Mouse (Mus musculus): ENCODE measurements around the gene Slc28a1. TPM values are rescaled to one million over a fixed set of nuclear protein-coding genes. Genes with fewer than 3 reads are reported as not detected.
"Not testable (repeated sequence)": the region's sequence is repeated elsewhere in the genome, so short reads cannot be mapped to it uniquely, and the experiment has no call there.

Gene Slc28a1
- polyA plus RNA-seq, 1 experiment from 2014 or later: 9.1 TPM

- H3K4me2 ChIP-seq (ENCODE audit: low read depth, low read length): no peak overlapping the region
- no peaks in the 10 kb centered on the region for H3K9me3 ChIP-seq (ENCODE audit: control insufficient read depth, low read length)
- WGBS: 74% methylated on average over 2 of the region's 2 CpGs
- no peaks in the 10 kb centered on the region for H3K36me3 ChIP-seq (ENCODE audit: control insufficient read depth, insufficient read depth, low read length)
- H3K4me1 ChIP-seq (ENCODE audit: control insufficient read depth, insufficient read depth, low read length): peaks cover 22% of the 10 kb centered on the region
- peak overlapping the region; percentile 53; the same call in 1 of the 2 replicates for H3K9ac ChIP-seq (ENCODE audit: low read depth, low read length)
- no peak for ATAC-seq
- no peaks in the 10 kb centered on the region for H3K27me3 ChIP-seq (replicated peaks; ENCODE audit: control insufficient read depth, insufficient read depth, low read length)
- H3K27ac ChIP-seq (ENCODE audit: low read length): 0 out of 2 replicates have a peak overlapping the region, but pooled peaks have one; percentile 33
- H3K4me3 ChIP-seq (ENCODE audit: low read length): no peak overlapping the region
Measured at GRCm38 (mm10) chr7:81133941-81134340, 19.3 kb downstream of the Slc28a1 start.

- H3K4me1 ChIP-seq (ENCODE audit: control insufficient read depth, insufficient read depth, low read length): peaks cover 22% of the 10 kb centered on the region
- H3K36me3 ChIP-seq (ENCODE audit: control insufficient read depth, insufficient read depth, low read length): no peaks in the 10 kb centered on the region
- peak overlapping the region; percentile 24; the same call in 1 of the 2 replicates for H3K4me3 ChIP-seq (ENCODE audit: low read length)
- no peaks in the 10 kb centered on the region for H3K27me3 ChIP-seq (replicated peaks; ENCODE audit: control insufficient read depth, insufficient read depth, low read length)
- ATAC-seq: peak; percentile 90
- H3K4me2 ChIP-seq (ENCODE audit: low read depth, low read length): peak overlapping the region; percentile 59
- WGBS: 5% methylated on average over 9 of the region's 9 CpGs
- H3K27ac ChIP-seq (ENCODE audit: low read length): peak overlapping the region; percentile 74
- no peaks in the 10 kb centered on the region for H3K9me3 ChIP-seq (ENCODE audit: control insufficient read depth, low read length)
- peak overlapping the region; percentile 53 for H3K9ac ChIP-seq (ENCODE audit: low read depth, low read length)
Measured at GRCm38 (mm10) chr7:81134614-81135067, 20.0 kb downstream of the Slc28a1 start.

GRCm38 (mm10) chr7:81137292-81137691 lies 22.7 kb downstream of the Slc28a1 start:
- Histone ChIP-seq H3K4me2 (ENCODE audit: low read depth, low read length) (no peak overlapping the region), H3K9ac (ENCODE audit: low read depth, low read length) (no peak overlapping the region), H3K27ac (ENCODE audit: low read length) (no peak overlapping the region), H3K9me3 (ENCODE audit: control insufficient read depth, low read length) (no peaks in the 10 kb centered on the region), H3K4me1 (ENCODE audit: control insufficient read depth, insufficient read depth, low read length) (peaks cover 20% of the 10 kb centered on the region), H3K36me3 (ENCODE audit: control insufficient read depth, insufficient read depth, low read length) (no peaks in the 10 kb centered on the region), H3K4me3 (ENCODE audit: low read length) (no peak overlapping the region), H3K27me3 (replicated peaks; ENCODE audit: control insufficient read depth, insufficient read depth, low read length) (no peaks in the 10 kb centered on the region)
- WGBS: 84% methylated on average over 5 of the region's 5 CpGs
- ATAC-seq: no peak

- no peaks in the 10 kb centered on the region for H3K36me3 ChIP-seq (ENCODE audit: control insufficient read depth, insufficient read depth, low read length)
- no peak for ATAC-seq
- no peak overlapping the region for H3K27ac ChIP-seq (ENCODE audit: low read length)
- WGBS: 65% methylated on average over 7 of the region's 7 CpGs
- H3K4me1 ChIP-seq (ENCODE audit: control insufficient read depth, insufficient read depth, low read length): peaks cover 12% of the 10 kb centered on the region
- H3K4me2 ChIP-seq (ENCODE audit: low read depth, low read length): no peak overlapping the region
- H3K4me3 ChIP-seq (ENCODE audit: low read length): no peak overlapping the region
- H3K9ac ChIP-seq (ENCODE audit: low read depth, low read length): no peak overlapping the region
- H3K27me3 ChIP-seq (replicated peaks; ENCODE audit: control insufficient read depth, insufficient read depth, low read length): no peaks in the 10 kb centered on the region
- H3K9me3 ChIP-seq (ENCODE audit: control insufficient read depth, low read length): no peaks in the 10 kb centered on the region
Measured at GRCm38 (mm10) chr7:81139100-81139499, 24.5 kb downstream of the Slc28a1 start.

GRCm38 (mm10) chr7:81139671-81140404 lies 25.2 kb downstream of the Slc28a1 start:
- no peak overlapping the region for H3K4me2 ChIP-seq (ENCODE audit: low read depth, low read length)
- no peak for ATAC-seq
- H3K4me1 ChIP-seq (ENCODE audit: control insufficient read depth, insufficient read depth, low read length): peaks cover 4% of the 10 kb centered on the region
- no peaks in the 10 kb centered on the region for H3K9me3 ChIP-seq (ENCODE audit: control insufficient read depth, low read length)
- no peak overlapping the region for H3K4me3 ChIP-seq (ENCODE audit: low read length)
- H3K9ac ChIP-seq (ENCODE audit: low read depth, low read length): no peak overlapping the region
- H3K27me3 ChIP-seq (replicated peaks; ENCODE audit: control insufficient read depth, insufficient read depth, low read length): no peaks in the 10 kb centered on the region
- H3K27ac ChIP-seq (ENCODE audit: low read length): no peak overlapping the region
- H3K36me3 ChIP-seq (ENCODE audit: control insufficient read depth, insufficient read depth, low read length): no peaks in the 10 kb centered on the region
- WGBS: 86% methylated on average over 5 of the region's 5 CpGs

GRCm38 (mm10) chr7:81141541-81141940 lies 26.9 kb downstream of the Slc28a1 start:
- 79% methylated on average over 1 of the region's 1 CpGs for WGBS
- no peaks in the 10 kb centered on the region for H3K9me3 ChIP-seq (ENCODE audit: control insufficient read depth, low read length)
- no peak overlapping the region for H3K9ac ChIP-seq (ENCODE audit: low read depth, low read length)
- no peaks in the 10 kb centered on the region for H3K36me3 ChIP-seq (ENCODE audit: control insufficient read depth, insufficient read depth, low read length)
- no peak overlapping the region for H3K4me2 ChIP-seq (ENCODE audit: low read depth, low read length)
- no peak overlapping the region for H3K27ac ChIP-seq (ENCODE audit: low read length)
- H3K4me3 ChIP-seq (ENCODE audit: low read length): no peak overlapping the region
- no peaks in the 10 kb centered on the region for H3K27me3 ChIP-seq (replicated peaks; ENCODE audit: control insufficient read depth, insufficient read depth, low read length)
- H3K4me1 ChIP-seq (ENCODE audit: control insufficient read depth, insufficient read depth, low read length): no peaks in the 10 kb centered on the region
- no peak for ATAC-seq

GRCm38 (mm10) chr7:81143056-81143455 lies 28.5 kb downstream of the Slc28a1 start:
- not testable (repeated sequence) for H3K4me1 ChIP-seq (ENCODE audit: control insufficient read depth, insufficient read depth, low read length); ATAC-seq; H3K4me3 ChIP-seq (ENCODE audit: low read length); H3K9me3 ChIP-seq (ENCODE audit: control insufficient read depth, low read length); H3K27me3 ChIP-seq (replicated peaks; ENCODE audit: control insufficient read depth, insufficient read depth, low read length); H3K27ac ChIP-seq (ENCODE audit: low read length); H3K36me3 ChIP-seq (ENCODE audit: control insufficient read depth, insufficient read depth, low read length); H3K9ac ChIP-seq (ENCODE audit: low read depth, low read length); H3K4me2 ChIP-seq (ENCODE audit: low read depth, low read length)
- 61% methylated on average over 4 of the region's 4 CpGs for WGBS

- 75% methylated on average over 11 of the region's 11 CpGs for WGBS
Measured at GRCm38 (mm10) chr7:81149759-81150158, 35.2 kb downstream of the Slc28a1 start.

GRCm38 (mm10) chr7:81151216-81151615 lies 36.6 kb downstream of the Slc28a1 start:
- Histone ChIP-seq H3K27ac (ENCODE audit: low read length) (no peak overlapping the region), H3K9ac (ENCODE audit: low read depth, low read length) (no peak overlapping the region), H3K9me3 (ENCODE audit: control insufficient read depth, low read length) (peaks cover 5% of the 10 kb centered on the region; the same call in 1 of the 2 replicates), H3K4me2 (ENCODE audit: low read depth, low read length) (no peak overlapping the region), H3K36me3 (ENCODE audit: control insufficient read depth, insufficient read depth, low read length) (no peaks in the 10 kb centered on the region), H3K4me1 (ENCODE audit: control insufficient read depth, insufficient read depth, low read length) (no peaks in the 10 kb centered on the region), H3K4me3 (ENCODE audit: low read length) (no peak overlapping the region), H3K27me3 (replicated peaks; ENCODE audit: control insufficient read depth, insufficient read depth, low read length) (no peaks in the 10 kb centered on the region)
- 95% methylated on average over 8 of the region's 8 CpGs for WGBS
- no peak for ATAC-seq

More at GRCm38 (mm10) chr7:81149759-81150158, 35.2 kb downstream of the Slc28a1 start:
- ATAC-seq: no peak
- Histone ChIP-seq H3K36me3 (ENCODE audit: control insufficient read depth, insufficient read depth, low read length) (no peaks in the 10 kb centered on the region), H3K4me3 (ENCODE audit: low read length) (no peak overlapping the region), H3K4me2 (ENCODE audit: low read depth, low read length) (no peak overlapping the region), H3K27me3 (replicated peaks; ENCODE audit: control insufficient read depth, insufficient read depth, low read length) (no peaks in the 10 kb centered on the region), H3K9ac (ENCODE audit: low read depth, low read length) (no peak overlapping the region), H3K4me1 (ENCODE audit: control insufficient read depth, insufficient read depth, low read length) (no peaks in the 10 kb centered on the region), H3K9me3 (ENCODE audit: control insufficient read depth, low read length) (peaks cover 5% of the 10 kb centered on the region; the same call in 1 of the 2 replicates), H3K27ac (ENCODE audit: low read length) (no peak overlapping the region)
